Mouse (Mus musculus) testis, postnatal 14 days (tissue): ENCODE measurements around the gene Pnpo.

Experiments used
- DNase-seq: peaks from one replicate; pipeline ENCODE4 v3.0.0; 2021; ENCODE audit warnings: low spot score

Pnpo gene

GRCm38 (mm10) chr11:96969746-96970145 is 26.0 kb upstream of the Pnpo start:
- peak; percentile 52 for DNase-seq

GRCm38 (mm10) chr11:96969280-96969722 is 25.5 kb upstream of the Pnpo start:
- no peak for DNase-seq

GRCm38 (mm10) chr11:96968476-96968875 is 24.7 kb upstream of the Pnpo start:
- DNase-seq, result no peak

DNA sequence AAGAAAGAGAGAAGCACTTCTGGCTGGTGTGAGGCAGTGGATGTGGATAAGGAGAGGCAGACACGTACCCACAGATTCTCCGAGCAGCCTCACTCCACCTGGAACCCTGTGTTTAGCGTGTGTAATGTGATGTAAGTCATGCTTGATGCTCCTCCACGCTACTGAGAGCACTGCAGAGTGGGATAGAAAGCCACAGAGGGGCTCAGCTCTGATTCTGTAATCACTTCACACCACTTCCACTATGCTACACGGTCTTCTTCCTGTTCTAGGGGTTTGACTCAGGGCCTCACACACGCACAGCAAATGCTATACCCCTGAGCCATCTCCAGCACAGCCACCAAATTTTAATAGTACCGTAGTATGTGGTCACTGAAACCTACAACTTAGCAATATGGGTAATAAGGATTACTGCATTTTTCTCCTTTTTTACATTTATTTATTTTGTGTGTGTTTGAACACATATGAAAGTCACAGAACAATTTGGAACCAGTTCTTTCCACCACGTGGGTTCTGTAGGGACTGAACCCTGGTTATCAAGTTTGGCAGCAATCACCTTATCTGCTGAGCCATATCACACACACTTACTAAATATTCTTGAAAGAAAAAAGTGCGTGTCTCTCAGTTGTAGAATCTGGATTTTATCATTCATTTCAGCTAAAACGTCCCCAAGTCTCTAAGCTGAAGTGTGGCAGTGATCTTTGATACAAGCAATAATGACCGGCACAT is 23.9 kb upstream of the Pnpo start:
- DNase-seq, result no peak

DNA sequence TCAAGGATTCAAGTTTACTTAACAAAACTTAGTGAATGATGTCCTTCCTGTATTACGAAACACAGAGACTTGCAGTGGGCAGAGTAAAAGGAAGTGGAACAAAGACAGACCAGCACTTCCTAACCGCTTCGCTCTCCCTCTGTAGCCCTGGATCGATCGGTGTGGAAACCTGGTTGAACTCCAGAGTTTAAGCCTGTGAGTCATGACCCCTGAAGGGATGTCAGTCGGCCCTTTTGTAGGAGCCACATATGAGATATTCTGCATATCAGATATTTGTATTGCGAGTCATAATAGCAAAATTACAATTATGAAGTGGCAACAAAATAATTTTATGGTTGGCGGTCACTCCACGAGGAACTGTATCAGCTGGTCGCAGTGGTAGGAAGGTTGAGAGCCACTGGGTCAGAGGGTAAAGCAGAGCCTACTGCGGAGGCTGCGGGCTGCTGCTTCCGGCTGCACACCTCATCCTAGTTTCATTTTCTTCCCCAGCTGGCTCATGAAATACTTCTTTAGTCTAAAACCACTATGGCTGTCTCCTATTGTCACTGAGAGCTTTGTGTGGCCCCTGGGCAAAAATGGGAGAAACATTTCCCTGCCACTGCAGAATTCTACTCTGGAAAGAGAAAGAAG is 23.2 kb upstream of the Pnpo start:
- no peak for DNase-seq

- DNase-seq, result no peak
Measured at GRCm38 (mm10) chr11:96966172-96966571, 22.4 kb upstream of the Pnpo start.

DNA sequence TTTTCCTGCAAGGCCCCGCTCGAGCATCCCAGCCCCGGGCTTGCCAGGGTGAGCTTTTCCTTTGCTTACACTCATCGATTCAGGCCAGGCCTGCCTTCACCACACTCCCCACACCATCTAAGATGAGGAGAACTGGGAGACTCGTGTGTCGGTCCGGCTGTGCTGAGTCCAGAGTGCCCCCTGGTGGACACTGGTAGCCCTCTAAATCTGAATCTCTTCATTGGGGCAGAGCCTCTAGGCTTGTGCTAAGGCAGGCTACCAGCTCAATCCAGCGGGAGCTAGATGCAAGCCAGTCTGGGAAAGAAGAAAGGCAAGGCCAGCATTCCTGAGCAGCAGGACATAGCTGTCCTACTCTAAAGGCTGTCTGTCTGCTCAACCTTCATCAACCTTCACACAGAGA is 19.8 kb upstream of the Pnpo start:
- peak; percentile 73 for DNase-seq

- no peak for DNase-seq
Measured at GRCm38 (mm10) chr11:96957061-96957805, 13.4 kb upstream of the Pnpo start.

- DNase-seq, result no peak
Measured at GRCm38 (mm10) chr11:96956009-96956724, 12.4 kb upstream of the Pnpo start.

DNA sequence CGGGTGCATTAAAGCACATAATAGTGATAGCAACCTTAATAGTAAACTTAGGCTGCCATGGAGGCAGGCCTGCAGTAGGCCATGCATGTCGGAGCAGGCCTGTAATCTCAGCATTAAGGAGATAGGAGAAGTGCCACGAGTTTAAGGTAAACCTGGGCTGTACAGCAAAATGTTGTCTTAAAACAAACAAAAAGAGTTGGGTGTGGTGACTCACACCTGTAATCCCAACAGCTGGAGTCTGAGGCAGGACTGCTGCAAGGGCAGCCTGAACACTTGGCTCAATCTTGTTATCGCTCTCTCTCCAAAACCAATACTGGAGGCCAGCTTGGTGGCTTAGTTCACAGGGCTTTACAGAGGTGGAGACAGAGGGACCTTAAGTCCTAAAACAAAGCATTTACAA is 11.3 kb upstream of the Pnpo start:
- DNase-seq, result no peak

DNA sequence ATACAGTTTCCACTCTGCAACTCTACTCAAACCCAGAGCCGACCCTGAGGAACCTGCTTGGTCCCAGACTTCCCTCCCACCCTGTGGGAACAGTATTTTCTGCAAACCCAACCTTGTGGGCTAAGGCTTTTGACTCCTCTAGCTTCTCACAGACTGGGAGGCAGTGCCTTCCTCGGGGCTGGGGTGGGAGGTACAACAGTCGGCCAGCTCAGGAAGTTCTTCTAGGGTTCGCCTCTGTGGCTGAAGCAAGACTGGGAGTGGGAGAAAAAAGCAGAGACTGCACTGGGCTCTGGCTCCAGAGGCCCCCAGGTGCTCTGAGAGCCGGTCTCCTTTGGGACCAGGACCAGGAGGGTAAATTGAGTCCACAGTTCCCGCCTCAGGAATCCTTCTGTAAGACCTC is 9.1 kb upstream of the Pnpo start:
- no peak for DNase-seq

DNA sequence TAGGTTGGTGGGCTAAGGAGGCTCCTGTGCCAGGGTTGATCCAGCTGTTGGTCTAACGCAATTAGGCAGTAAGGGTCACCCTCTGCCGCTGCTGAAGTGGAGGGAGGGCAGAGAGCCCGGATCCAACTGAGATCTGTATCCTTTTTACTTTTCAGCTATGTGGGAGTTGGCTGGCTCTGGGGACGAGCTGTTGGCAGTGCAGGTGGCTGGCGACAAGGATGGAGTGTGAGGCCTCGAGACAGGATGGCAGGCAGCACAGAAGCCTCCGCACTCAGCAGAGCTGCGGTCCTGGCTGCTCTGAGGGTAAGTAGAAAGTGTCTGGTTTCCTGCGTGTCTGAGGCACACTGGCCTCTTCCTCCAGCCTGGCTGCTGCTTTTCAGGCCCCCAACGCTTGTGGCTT is 8.6 kb upstream of the Pnpo start:
- DNase-seq, result no peak

DNA sequence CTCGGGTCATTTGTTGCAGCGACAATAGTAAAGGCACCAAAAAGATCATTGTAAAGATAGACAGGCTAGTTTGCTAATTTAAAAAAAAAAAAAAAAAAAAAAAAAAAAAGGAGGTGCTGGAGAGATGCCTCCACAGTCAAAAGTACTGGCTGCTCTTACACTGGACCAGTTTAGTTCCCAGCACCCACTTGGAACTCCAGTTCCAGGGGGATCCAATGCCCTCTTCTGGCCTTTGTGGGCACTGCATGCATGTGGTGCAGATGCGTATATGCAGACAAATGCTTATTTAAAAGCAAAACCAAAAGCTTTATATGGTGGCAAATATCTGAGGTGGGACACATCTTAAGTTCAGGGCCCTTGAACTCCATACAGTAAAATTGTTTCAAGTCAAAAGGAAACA is 7.0 kb upstream of the Pnpo start:
- no peak for DNase-seq

DNA sequence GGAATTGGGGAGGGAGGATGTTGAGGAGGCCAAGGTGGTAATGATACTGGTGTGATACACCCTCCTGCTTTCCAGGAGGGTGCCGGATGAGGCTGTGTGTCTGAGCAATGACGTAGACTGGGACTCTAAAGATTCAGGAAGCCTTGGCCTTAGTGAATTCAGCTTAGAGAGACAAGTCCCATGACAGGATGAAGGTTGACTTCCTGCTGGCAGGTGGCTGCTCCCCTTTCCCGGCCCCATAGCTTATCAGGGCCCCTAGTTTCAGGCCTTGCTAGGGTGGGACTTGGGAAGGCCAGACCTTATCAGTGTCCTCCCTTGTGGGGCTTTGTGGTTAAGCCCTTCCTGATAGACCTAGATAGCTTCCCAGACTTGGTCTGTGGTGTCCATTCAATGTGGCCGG is 4.1 kb upstream of the Pnpo start:
- DNase-seq, result no peak

DNA sequence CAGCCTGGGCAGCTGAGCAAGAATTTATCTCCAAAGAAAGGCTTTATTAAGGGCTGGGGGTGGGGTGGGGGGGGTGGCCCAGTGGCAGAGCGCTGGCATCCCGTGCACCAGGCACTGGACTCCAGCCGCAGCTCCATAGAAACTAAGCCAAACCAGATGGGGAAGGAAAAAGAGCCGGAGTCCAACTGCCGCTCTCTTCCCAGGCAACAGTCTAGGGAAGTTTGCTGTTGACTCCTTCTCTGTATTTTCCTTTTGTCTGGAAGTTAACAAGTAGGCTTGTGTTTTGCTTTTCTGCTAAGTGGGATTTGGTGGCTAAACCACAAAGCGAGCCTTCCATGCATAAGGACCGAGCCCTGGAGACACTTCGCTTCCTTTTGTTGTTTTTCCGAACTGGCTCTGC is 2.7 kb upstream of the Pnpo start:
- no peak for DNase-seq

- no peak for DNase-seq
Measured at GRCm38 (mm10) chr11:96944844-96945580, 1.2 kb upstream of the Pnpo start.

DNA sequence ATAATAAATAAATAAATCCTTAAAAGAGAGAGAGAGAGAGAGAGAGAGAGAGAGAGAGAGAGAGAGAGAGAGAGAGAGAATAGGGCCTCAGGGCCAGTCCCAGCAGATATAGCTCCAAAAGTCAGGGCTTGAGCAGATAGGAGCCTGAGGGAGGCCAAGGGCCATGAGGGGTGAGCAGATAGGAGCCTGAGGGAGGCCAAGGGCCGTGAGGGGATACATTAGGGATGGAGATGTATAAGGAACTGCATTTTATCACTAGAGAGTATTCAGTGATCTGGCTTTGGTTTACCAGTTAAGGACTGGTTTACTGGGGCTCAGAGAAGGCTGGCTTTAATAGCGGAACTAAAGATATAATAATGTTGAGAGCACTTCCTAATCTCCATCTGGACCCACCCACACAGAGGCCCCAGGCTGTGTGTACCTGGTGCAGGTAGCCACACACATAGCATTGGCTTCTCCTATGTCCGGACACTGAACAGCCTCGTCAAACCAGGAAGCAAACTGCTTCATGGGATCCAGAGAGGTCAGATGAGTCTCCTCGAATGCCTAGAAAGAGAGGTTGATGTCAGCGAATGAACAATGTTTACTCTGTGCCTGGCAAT is 1.7 kb downstream of the Pnpo start:
- DNase-seq, result no peak

GRCm38 (mm10) chr11:96940578-96941465 is 3.0 kb downstream of the Pnpo start:
- DNase-seq, result no peak

DNA sequence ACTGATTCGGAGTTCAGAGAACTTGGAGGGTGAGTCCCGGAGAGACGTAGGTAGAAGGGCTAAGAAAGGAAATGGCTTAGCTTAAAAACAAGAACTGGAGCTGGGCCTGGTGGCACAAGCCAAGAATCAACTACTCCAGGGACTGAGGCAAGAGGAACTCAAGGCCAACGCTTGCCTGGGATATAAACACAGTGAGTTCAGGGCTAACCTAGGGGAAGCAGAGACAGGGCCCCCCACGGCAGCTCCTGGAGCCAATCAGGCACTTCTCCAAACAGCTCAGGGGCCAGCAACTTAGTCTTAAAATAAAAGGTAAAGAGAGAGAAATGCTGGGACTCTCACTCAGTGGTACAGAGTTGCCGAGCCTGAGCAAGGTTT is 5.4 kb downstream of the Pnpo start:
- DNase-seq, result no peak
